Mouse (Mus musculus) lung, adult 2 months (tissue): Measurements from ENCODE around the gene Arhgap24.

Source experiments
- CTCF ChIP-seq: fragments of 200-500 bp; IDR thresholded peaks from 2 replicates; pipeline ENCODE4 v1.5.1; 2011; ENCODE audit warnings: mild to moderate bottlenecking, low read length, control low read depth; ENCODE audit not compliant: insufficient read depth
- POLR2A ChIP-seq: fragments of 200-500 bp; IDR thresholded peaks from 2 replicates; pipeline ENCODE4 v1.6.1; 2011; ENCODE audit warnings: low read depth, mild to moderate bottlenecking, control low read depth, low read length, borderline replicate concordance; ENCODE audit errors: extremely low read depth

DNA sequence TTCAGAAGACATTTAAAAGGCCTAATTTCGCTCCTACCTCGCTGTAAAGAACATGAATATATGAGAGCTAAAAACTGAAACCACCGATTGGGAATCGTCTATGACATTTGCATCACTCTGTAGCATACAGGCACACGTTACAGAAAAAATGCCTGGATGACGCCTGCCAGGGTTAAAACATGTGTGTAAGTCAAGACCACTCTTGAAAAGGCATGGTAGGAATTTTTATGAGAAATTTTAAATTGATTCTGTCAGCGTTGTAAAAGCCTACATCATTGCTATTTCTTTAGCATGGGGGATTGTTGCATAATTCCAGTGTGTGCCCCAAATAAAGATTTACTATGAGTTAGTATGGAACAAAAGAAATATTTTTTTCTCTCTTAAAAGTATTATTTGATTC is 286.6 kb downstream of the Arhgap24 start:
- TF ChIP-seq CTCF (no peak), POLR2A (no peak)
